ENCODE assay signal across 8 mouse cellular contexts in genomic region chr2:102900875-102901827, GRCm38 (mm10). TPM values are rescaled to one million over a fixed set of nuclear protein-coding genes. Genes with fewer than 3 reads are reported as not detected.
DNase-seq lines count a peak whose midpoint lies in the region; ATAC-seq lines count a peak whose summit lies in the region.

TSS of gene Cd44 (minus strand) at chr2:102901665.

- peak; percentile 84 for ATAC-seq in hindbrain, embryonic 16.5 days
- peak; percentile 84 for ATAC-seq in liver, embryonic 12.5 days
- ATAC-seq in monocyte, adult 5-6 weeks (replicated peaks; ENCODE audit: insufficient number of reproducible peaks, low FRiP score, low TSS enrichment, poor library complexity, severe bottlenecking) = peak; percentile 76
- ATAC-seq in stomach, embryonic 15.5 days (ENCODE audit: insufficient read depth, low FRiP score, low read depth) = peak; percentile 85

- no peak within 1 kb of the TSS for H3K27ac ChIP-seq in hindbrain, embryonic 16.5 days (ENCODE audit: low read depth, low read length)
- H3K27ac ChIP-seq in liver, embryonic 12.5 days = peak within 1 kb of the TSS; percentile 82
- H3K27ac ChIP-seq in stomach, embryonic 15.5 days = peak within 1 kb of the TSS; percentile 66; the same call in 1 of the 2 replicates

- peaks cover 2% of the 10 kb centered on the region; the same call in 1 of the 2 replicates for H3K27me3 ChIP-seq in hindbrain, embryonic 16.5 days (replicated peaks; ENCODE audit: control insufficient read depth, insufficient read depth, low read length)
- peaks cover 5% of the 10 kb centered on the region; the same call in 1 of the 2 replicates for H3K27me3 ChIP-seq in liver, embryonic 12.5 days (replicated peaks)
- H3K27me3 ChIP-seq in stomach, embryonic 15.5 days (replicated peaks) = no peaks in the 10 kb centered on the region

- peak within 1 kb of the TSS; percentile 50 for H3K9ac ChIP-seq in hindbrain, embryonic 16.5 days (ENCODE audit: low read depth, low read length)
- H3K9ac ChIP-seq in liver, embryonic 12.5 days = peak within 1 kb of the TSS; percentile 75
- H3K9ac ChIP-seq in stomach, embryonic 15.5 days = peak within 1 kb of the TSS; percentile 53

- H3K4me3 ChIP-seq in hindbrain, embryonic 16.5 days (ENCODE audit: low read length) = peak within 1 kb of the TSS; percentile 40
- H3K4me3 ChIP-seq in liver, embryonic 12.5 days = peak within 1 kb of the TSS; percentile 69
- peak within 1 kb of the TSS; percentile 57 for H3K4me3 ChIP-seq in stomach, embryonic 15.5 days (replicated peaks)

- H3K4me1 ChIP-seq in hindbrain, embryonic 16.5 days (ENCODE audit: control insufficient read depth, insufficient read depth, low read depth, low read length) = peaks cover 7% of the 10 kb centered on the region
- peaks cover 54% of the 10 kb centered on the region for H3K4me1 ChIP-seq in liver, embryonic 12.5 days
- 0 out of 2 replicates have a peak, but pooled peaks cover 3% of the 10 kb centered on the region for H3K4me1 ChIP-seq in stomach, embryonic 15.5 days

- 3% methylated on average over 29 of the region's 29 CpGs for WGBS in hindbrain, embryonic 16.5 days
- WGBS in liver, embryonic 12.5 days (ENCODE audit: insufficient replicate concordance) = under 1% methylated on average over 29 of the region's 29 CpGs
- 2% methylated on average over 29 of the region's 29 CpGs for WGBS in stomach, embryonic 15.5 days

- H3K4me2 ChIP-seq in hindbrain, embryonic 16.5 days (ENCODE audit: low read length) = peak within 1 kb of the TSS; percentile 72
- peak within 1 kb of the TSS; percentile 88 for H3K4me2 ChIP-seq in liver, embryonic 12.5 days
- peak within 1 kb of the TSS; percentile 85 for H3K4me2 ChIP-seq in stomach, embryonic 15.5 days

- peak; percentile 13 to 16 for DNase-seq in cerebellum, postnatal 25 days
- DNase-seq in cerebellum, adult 18-20 months = no peak
- DNase-seq in c-Kit-negative CD71-positive TER-119-positive erythroid progenitor cells, embryonic 14.5 days (ENCODE audit: low read depth, low spot score) = peak; percentile 34
- peak; percentile 74 for DNase-seq in gastrocnemius, postnatal 10 days

- no peaks in the 10 kb centered on the region for H3K9me3 ChIP-seq in hindbrain, embryonic 16.5 days (ENCODE audit: control insufficient read depth, low read length)
- H3K9me3 ChIP-seq in liver, embryonic 12.5 days (replicated peaks) = no peaks in the 10 kb centered on the region
- no peaks in the 10 kb centered on the region for H3K9me3 ChIP-seq in stomach, embryonic 15.5 days

- H3K36me3 ChIP-seq in hindbrain, embryonic 16.5 days (ENCODE audit: control insufficient read depth, insufficient read depth, low read length) = no peaks in the 10 kb centered on the region
- no peaks in the 10 kb centered on the region for H3K36me3 ChIP-seq in liver, embryonic 12.5 days
- H3K36me3 ChIP-seq in stomach, embryonic 15.5 days = no peaks in the 10 kb centered on the region

RNA-seq across cellular contexts. Expression of gene Cd44, which starts in this region (rescaled TPM):
- total RNA-seq in gastrocnemius, postnatal 10 days (2021) = 10 to 100 TPM; 25.0 to 39.2 TPM
- 4.7 and 5.1 TPM in 2 replicates for polyA plus RNA-seq in hindbrain, embryonic 16.5 days (2015; fragmentation: Nextera tagmentation; extraction: Ambion mirVana)
- 17.8 and 18.6 TPM in 2 replicates for polyA plus RNA-seq in liver, embryonic 12.5 days (2016; fragmentation: Nextera tagmentation; extraction: Ambion mirVana)
- total RNA-seq in monocyte, adult 5-6 weeks (2017) = 371 to 440 TPM (median 391 TPM) in 3 replicates
- 15.9 and 19.4 TPM in 2 replicates for polyA plus RNA-seq in stomach, embryonic 15.5 days (2015; fragmentation: Nextera tagmentation; extraction: Ambion mirVana)

Comparison
In these comparisons a context has a peak if more than half of its experiments do, and no peak if none do; other contexts are left out.
1. DNase-seq: peak in cerebellum, postnatal 25 days (2 of 2), c-Kit-negative CD71-positive TER-119-positive erythroid progenitor cells, embryonic 14.5 days (single experiment) and gastrocnemius, postnatal 10 days (single experiment); none in cerebellum, adult 18-20 months (0 of 2).
2. Peak in every context shown above with its lines, with median percentiles within 50 percentile points of each other: ATAC-seq, H3K4me2 ChIP-seq, H3K4me3 ChIP-seq and H3K9ac ChIP-seq.